Mouse (Mus musculus): ENCODE results near the gene Cacnb2. TPM values are rescaled to one million over a fixed set of nuclear protein-coding genes. Genes with fewer than 3 reads are reported as not detected.

Cacnb2 gene
- polyA plus RNA-seq, 1 experiment = 6.3 TPM

DNA sequence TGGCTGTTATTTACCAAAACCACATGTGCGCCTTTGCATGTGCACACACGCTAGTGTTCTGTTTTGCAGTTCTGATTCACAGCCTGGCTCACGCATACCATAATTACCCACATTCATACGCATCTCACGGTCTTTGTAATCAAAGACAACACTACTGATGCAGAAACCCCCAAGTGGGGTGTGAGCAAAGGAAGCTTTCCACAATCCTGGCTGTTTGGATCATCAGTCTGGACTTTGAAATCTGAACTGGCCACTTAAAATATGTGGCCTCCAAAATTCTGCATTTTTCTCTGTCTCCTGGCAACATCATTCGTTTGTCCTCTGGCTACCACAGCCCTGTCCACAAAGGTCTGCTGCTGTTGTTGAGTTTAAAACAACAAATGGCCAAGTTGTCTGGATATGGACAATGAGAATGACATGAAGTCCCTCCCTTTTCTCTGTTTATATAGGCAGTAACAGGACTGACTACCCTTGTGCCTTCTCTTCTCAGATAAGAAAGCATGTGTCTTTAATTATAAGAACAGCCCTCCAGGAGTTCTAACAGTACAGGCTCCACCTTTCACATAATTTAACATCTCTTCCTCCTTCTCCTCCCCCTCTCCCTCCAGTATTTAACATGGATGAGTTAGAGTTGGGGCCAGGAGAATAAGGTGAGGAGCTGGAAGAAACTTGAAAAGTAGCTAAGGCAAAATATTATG lies 204.9 kb downstream of the Cacnb2 start:
- H3K4me3 ChIP-seq (replicated peaks; ENCODE audit: extremely low read depth, low read depth, low read length) = no peak overlapping the region
- 0 out of 2 replicates have a peak, but pooled peaks cover 2% of the 10 kb centered on the region for H3K4me1 ChIP-seq (ENCODE audit: control insufficient read depth, insufficient read depth, low read length)
- DNase-seq = no peak
- TF ChIP-seq CTCF (IDR thresholded peaks at IDR 0.05; ENCODE audit: insufficient read depth, low read length) (no peak), POLR2A (IDR thresholded peaks at IDR 0.05; ENCODE audit: borderline replicate concordance, extremely low read depth, low read depth, low read length) (no peak)
- 69% methylated on average over 6 of the region's 6 CpGs for WGBS

DNA sequence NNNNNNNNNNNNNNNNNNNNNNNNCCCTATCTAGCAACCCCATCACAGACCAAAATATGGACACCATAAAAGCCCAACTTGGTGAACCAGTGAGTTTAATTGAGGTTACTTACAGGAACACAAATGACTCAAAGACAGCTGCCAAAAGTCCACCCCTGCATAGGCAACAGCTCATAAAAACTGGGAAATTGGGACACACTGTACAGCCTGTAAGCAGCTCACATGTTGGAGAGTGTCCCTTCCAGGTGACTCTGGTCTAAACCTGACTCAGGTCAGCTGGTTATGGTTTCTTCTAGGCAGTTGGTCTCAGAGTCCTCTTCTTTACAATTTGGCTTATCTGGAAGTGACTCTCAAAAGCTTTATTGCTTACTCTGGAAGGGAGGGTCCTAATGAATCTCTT lies 212.1 kb downstream of the Cacnb2 start:
- DNase-seq = no peak
- TF ChIP-seq POLR2A (IDR thresholded peaks at IDR 0.05; ENCODE audit: borderline replicate concordance, extremely low read depth, low read depth, low read length) (no peak), CTCF (IDR thresholded peaks at IDR 0.05; ENCODE audit: insufficient read depth, low read length) (no peak)
- no peaks in the 10 kb centered on the region for H3K4me1 ChIP-seq (ENCODE audit: control insufficient read depth, insufficient read depth, low read length)
- H3K4me3 ChIP-seq (replicated peaks; ENCODE audit: extremely low read depth, low read depth, low read length) = no peak overlapping the region

DNA sequence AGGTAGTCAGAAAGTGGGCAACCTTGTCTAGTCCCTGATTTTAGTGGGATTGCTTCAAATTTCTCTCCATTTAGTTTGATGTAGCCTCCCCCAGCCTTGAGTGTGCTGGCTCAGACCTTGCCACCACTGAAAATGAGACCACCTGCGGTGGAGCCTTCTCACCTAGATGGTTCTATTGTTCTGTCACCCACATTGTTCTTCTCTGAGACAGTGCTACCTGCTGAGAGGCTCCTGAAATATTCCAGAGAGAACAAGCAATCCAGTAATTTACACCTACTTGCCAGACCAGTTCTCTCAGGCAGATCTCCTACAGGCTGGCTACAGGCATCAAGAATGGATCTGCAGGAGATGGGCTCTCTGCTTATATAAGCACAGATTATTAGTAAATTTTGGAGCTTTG lies 215.8 kb downstream of the Cacnb2 start:
- TF ChIP-seq POLR2A (IDR thresholded peaks at IDR 0.05; ENCODE audit: borderline replicate concordance, extremely low read depth, low read depth, low read length) (no peak), CTCF (IDR thresholded peaks at IDR 0.05; ENCODE audit: insufficient read depth, low read length) (no peak)
- DNase-seq = no peak
- no peaks in the 10 kb centered on the region; the same call in 1 of the 2 replicates for H3K4me1 ChIP-seq (ENCODE audit: control insufficient read depth, insufficient read depth, low read length)
- H3K4me3 ChIP-seq (replicated peaks; ENCODE audit: extremely low read depth, low read depth, low read length) = no peak overlapping the region
- WGBS = 53% methylated on average over 1 of the region's 1 CpGs

DNA sequence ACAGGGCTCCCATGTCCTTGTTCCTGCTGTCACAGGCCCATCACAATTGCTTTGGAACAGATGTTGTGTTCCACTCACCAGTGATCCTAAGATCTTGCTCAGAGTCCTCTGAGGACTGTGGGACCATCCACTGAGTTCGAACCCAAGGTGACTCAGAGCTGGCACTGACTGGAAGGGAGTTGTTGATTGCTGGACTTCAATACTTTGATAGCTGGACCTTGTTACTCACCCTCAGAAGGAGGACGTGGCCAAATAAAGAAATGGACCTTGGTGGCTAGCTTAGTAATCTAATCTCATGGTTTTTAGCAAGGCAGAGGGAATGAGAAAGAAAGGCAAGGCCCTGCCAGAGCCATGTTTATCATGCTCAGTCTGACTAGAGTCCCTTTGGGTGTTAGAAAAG lies 218.1 kb downstream of the Cacnb2 start:
- WGBS = 67% methylated on average over 2 of the region's 2 CpGs
- TF ChIP-seq POLR2A (IDR thresholded peaks at IDR 0.05; ENCODE audit: borderline replicate concordance, extremely low read depth, low read depth, low read length) (no peak), CTCF (IDR thresholded peaks at IDR 0.05; ENCODE audit: insufficient read depth, low read length) (no peak)
- H3K4me1 ChIP-seq (ENCODE audit: control insufficient read depth, insufficient read depth, low read length) = no peaks in the 10 kb centered on the region; the same call in 1 of the 2 replicates
- no peak overlapping the region for H3K4me3 ChIP-seq (replicated peaks; ENCODE audit: extremely low read depth, low read depth, low read length)
- no peak for DNase-seq

DNA sequence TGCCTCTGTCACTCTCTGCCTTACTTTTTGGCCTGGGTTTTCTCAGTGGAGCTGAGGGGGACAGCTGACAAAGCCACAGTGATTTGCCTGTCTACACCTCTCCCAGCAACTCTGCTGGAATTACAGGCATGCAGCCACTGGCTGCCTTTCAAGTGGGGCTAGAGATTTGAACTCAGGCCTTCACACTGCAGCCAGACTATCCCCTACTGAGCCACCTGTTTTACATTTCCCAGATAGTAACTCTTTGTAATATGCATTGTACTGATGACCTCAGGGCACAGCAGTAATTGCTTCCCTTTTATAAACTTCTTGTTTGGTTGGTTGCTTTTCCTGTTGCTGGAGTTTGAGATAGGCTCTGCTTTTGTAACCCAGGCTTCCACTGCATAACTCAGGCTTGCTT lies 220.2 kb downstream of the Cacnb2 start:
- Histone ChIP-seq H3K4me1 (ENCODE audit: control insufficient read depth, insufficient read depth, low read length) (no peaks in the 10 kb centered on the region; the same call in 1 of the 2 replicates), H3K4me3 (replicated peaks; ENCODE audit: extremely low read depth, low read depth, low read length) (no peak overlapping the region)
- DNase-seq = no peak
- no peak for TF ChIP-seq POLR2A (IDR thresholded peaks at IDR 0.05; ENCODE audit: borderline replicate concordance, extremely low read depth, low read depth, low read length)
- no peak for TF ChIP-seq CTCF (IDR thresholded peaks at IDR 0.05; ENCODE audit: insufficient read depth, low read length)

DNA sequence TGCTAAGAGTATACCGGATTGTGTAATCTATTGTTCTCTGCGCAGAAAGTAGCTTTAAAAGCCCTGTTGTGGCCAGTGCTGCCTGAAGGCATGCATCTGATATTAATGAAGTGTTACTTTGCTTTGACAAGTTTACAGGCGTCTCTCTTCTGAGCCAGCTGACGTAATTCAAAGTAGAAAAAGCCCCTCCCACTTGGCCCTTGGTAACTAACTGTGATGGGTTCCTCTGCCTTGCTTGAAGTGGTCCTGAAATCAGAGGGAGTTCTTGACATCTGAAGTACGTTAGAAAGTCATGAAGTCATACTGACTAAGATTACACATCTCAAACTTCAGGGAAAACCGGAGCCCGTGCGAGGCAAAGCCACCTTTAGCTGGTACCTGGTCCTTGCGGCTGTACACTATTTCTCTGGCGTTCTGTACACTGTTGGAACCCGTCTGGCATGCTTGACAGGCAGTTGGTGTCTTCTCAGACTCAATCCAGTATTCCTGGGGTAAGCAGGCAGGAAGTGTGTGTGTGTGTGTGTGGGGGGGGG lies 221.0 kb downstream of the Cacnb2 start:
- H3K4me3 ChIP-seq (replicated peaks; ENCODE audit: extremely low read depth, low read depth, low read length) = peak overlapping the region; percentile 18
- WGBS = 21% methylated on average over 11 of the region's 11 CpGs

DNA sequence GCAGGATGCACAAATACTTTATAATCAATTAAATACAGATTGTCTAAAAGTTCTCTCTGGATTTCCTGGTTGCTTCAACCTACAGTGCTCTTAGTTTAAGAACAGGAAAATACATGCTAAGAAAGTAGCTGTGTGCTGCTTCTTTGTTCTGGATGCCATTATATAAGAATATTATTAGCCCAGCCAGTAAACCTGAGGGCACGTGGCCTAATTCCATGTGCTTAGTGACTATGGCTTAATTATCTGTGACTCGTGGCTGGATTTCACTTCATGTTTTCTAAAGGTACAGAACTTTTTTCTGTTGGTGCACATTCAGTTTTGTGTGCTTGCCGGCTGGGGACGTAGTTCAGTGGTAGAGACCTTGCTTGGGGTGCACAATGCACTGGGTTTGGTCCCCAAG lies 222.3 kb downstream of the Cacnb2 start:
- Histone ChIP-seq H3K4me3 (replicated peaks; ENCODE audit: extremely low read depth, low read depth, low read length) (no peak overlapping the region), H3K4me1 (ENCODE audit: control insufficient read depth, insufficient read depth, low read length) (no peaks in the 10 kb centered on the region; the same call in 1 of the 2 replicates)
- no peak for DNase-seq
- 86% methylated on average over 4 of the region's 4 CpGs for WGBS
- TF ChIP-seq CTCF (IDR thresholded peaks at IDR 0.05; ENCODE audit: insufficient read depth, low read length) (no peak), POLR2A (IDR thresholded peaks at IDR 0.05; ENCODE audit: borderline replicate concordance, extremely low read depth, low read depth, low read length) (no peak)

More for the DNA sequence above, 221.0 kb downstream of the Cacnb2 start:
- peak; percentile 28 for DNase-seq
- TF ChIP-seq POLR2A (IDR thresholded peaks at IDR 0.05; ENCODE audit: borderline replicate concordance, extremely low read depth, low read depth, low read length) = no peak
- TF ChIP-seq CTCF (IDR thresholded peaks at IDR 0.05; ENCODE audit: insufficient read depth, low read length) = no peak
- no peaks in the 10 kb centered on the region; the same call in 1 of the 2 replicates for H3K4me1 ChIP-seq (ENCODE audit: control insufficient read depth, insufficient read depth, low read length)

DNA sequence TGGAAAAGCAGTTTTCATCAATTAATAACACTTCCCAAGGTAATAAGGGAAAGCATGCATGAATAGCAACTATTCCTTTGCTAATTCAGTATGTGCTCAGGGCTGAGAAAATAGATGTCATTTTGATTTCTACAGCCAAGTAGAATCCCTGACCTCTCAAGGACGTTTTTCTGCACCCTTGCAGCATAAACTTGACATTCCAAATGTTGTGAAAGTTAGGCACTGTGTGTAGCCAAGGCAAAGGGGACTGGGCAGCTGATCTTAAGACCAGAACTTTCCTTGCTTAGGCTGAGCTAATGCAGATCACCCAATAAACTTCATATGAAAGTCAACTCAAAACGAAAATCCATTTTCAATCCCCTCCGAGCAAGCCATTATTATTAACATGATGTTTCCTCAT lies 226.6 kb downstream of the Cacnb2 start:
- TF ChIP-seq CTCF (IDR thresholded peaks at IDR 0.05; ENCODE audit: insufficient read depth, low read length) = no peak
- no peak for TF ChIP-seq POLR2A (IDR thresholded peaks at IDR 0.05; ENCODE audit: borderline replicate concordance, extremely low read depth, low read depth, low read length)
- Histone ChIP-seq H3K4me3 (replicated peaks; ENCODE audit: extremely low read depth, low read depth, low read length) (no peak overlapping the region), H3K4me1 (ENCODE audit: control insufficient read depth, insufficient read depth, low read length) (no peaks in the 10 kb centered on the region)
- no peak for DNase-seq
- 63% methylated on average over 3 of the region's 3 CpGs for WGBS

DNA sequence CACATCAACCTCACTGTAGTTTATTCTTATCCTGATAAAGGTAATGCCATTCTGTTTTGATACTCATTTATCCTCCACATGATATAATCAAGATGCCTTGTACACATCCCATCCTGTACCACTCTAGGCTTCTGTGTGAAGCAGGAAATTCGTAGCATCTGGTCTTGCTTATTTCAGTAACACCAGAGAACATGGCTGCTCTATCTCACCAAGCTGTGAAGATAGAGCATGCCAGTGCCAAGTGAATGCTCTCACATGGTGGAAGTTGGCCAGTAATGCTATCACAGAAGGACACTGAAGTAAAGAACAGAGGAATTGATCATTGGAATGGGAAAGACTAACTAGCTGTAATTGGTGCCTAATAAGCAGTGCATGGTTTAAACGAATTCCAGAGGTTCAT lies 228.4 kb downstream of the Cacnb2 start:
- TF ChIP-seq POLR2A (IDR thresholded peaks at IDR 0.05; ENCODE audit: borderline replicate concordance, extremely low read depth, low read depth, low read length) (no peak), CTCF (IDR thresholded peaks at IDR 0.05; ENCODE audit: insufficient read depth, low read length) (no peak)
- Histone ChIP-seq H3K4me1 (ENCODE audit: control insufficient read depth, insufficient read depth, low read length) (no peaks in the 10 kb centered on the region), H3K4me3 (replicated peaks; ENCODE audit: extremely low read depth, low read depth, low read length) (no peak overlapping the region)
- 75% methylated on average over 2 of the region's 2 CpGs for WGBS
- DNase-seq = no peak

DNA sequence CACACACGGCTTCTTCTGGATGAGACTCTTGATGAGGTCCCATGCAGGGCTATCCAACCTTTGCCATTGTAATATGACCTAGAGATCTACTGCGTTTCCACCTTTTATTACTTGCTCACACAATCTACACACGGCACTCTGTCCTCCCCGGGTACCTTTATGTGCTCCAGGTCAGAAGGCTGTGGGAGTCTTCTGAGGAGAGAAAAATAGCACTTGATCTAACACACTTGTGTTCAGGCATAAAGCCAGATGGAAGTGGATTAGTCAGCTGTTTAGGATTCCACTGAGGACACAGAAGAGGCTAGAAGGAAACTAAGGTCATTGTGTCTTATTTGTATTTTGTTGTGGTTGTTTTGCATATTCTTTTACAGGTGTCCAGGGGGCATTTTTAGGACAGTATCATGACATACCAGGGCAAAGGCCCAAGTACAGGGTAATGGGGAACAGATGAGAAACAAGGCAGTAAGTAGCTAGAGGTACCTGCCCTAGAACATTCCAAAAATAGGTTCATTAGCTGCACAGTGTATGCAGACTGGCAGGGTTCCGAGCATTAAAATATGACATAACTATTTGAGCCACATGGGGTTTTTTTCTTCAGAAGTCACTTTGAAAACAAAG lies 231.9 kb downstream of the Cacnb2 start:
- DNase-seq = no peak
- 70% methylated on average over 5 of the region's 5 CpGs for WGBS
- Histone ChIP-seq H3K4me3 (replicated peaks; ENCODE audit: extremely low read depth, low read depth, low read length) (no peak overlapping the region), H3K4me1 (ENCODE audit: control insufficient read depth, insufficient read depth, low read length) (no peaks in the 10 kb centered on the region)
- TF ChIP-seq CTCF (IDR thresholded peaks at IDR 0.05; ENCODE audit: insufficient read depth, low read length) (no peak), POLR2A (IDR thresholded peaks at IDR 0.05; ENCODE audit: borderline replicate concordance, extremely low read depth, low read depth, low read length) (no peak)

Measured in lung, adult 2 months (tissue).